Mouse (Mus musculus) lung, adult 2 months (tissue): Measurements from ENCODE around the gene Actr2.

Experiments
- CTCF ChIP-seq: fragments of 200-500 bp; IDR thresholded peaks from 2 replicates; pipeline ENCODE4 v1.5.1; 2011; ENCODE audit warnings: mild to moderate bottlenecking, low read length, control low read depth; ENCODE audit not compliant: insufficient read depth
- POLR2A ChIP-seq: fragments of 200-500 bp; IDR thresholded peaks from 2 replicates; pipeline ENCODE4 v1.6.1; 2011; ENCODE audit warnings: low read depth, mild to moderate bottlenecking, control low read depth, low read length, borderline replicate concordance; ENCODE audit errors: extremely low read depth

- TF ChIP-seq CTCF (no peak), POLR2A (no peak)
Observed at GRCm38 (mm10) chr11:20116030-20116551, 3.4 kb upstream of the Actr2 start.
